Mouse (Mus musculus) splenic B cell, adult 2 months (primary cell): ENCODE data around the gene F8.
"Not testable (repeated sequence)": the region's sequence is repeated elsewhere in the genome, so short reads cannot be mapped to it uniquely, and the experiment has no call there.

Experiments used
- DNase-seq: peaks from one replicate; pipeline ENCODE4 v3.0.0-alpha.2; 2011; ENCODE audit warnings: low read depth, low spot score
- H3K27me3 ChIP-seq: 2 replicates; pipeline ENCODE4 v1.6.1; 2012; ENCODE audit warnings: mild to moderate bottlenecking, low read length, moderate library complexity, mixed read lengths; ENCODE audit not compliant: control insufficient read depth, poor library complexity, insufficient read depth, severe bottlenecking
- H3K36me3 ChIP-seq: 2 replicates; pipeline ENCODE4 v1.6.1; 2012; ENCODE audit warnings: mild to moderate bottlenecking, low read length, moderate library complexity, mixed read lengths; ENCODE audit not compliant: control insufficient read depth, poor library complexity, insufficient read depth, severe bottlenecking

F8 gene

GRCm38 (mm10) chrX:75382195-75382771 is at the start of gene F8, which contains the start of gene Fundc2:
F8 (minus strand) TSS chrX:75382615.
Fundc2 (plus strand) TSS chrX:75382399.
- Histone ChIP-seq H3K27me3 (no peaks in the 10 kb centered on the region), H3K36me3 (no peaks in the 10 kb centered on the region)
- DNase-seq, result peak; percentile 81

GRCm38 (mm10) chrX:75415936-75416785 is 33.7 kb upstream of the F8 start, which contains the start of the genes Cmc4, Mtcp1 and Brcc3:
Cmc4 (minus strand) TSS chrX:75416584.
Mtcp1 (minus strand) TSS chrX:75416588.
Brcc3 (plus strand) TSS chrX:75416628.
- peak; percentile 92 for DNase-seq
- no peaks in the 10 kb centered on the region for H3K36me3 ChIP-seq
- H3K27me3 ChIP-seq, result no peaks in the 10 kb centered on the region

GRCm38 (mm10) chrX:75409711-75410110 is 27.3 kb upstream of the F8 start:
- Histone ChIP-seq H3K36me3 (no peaks in the 10 kb centered on the region), H3K27me3 (no peaks in the 10 kb centered on the region)
- DNase-seq, result no peak

- DNase-seq, result no peak
- Histone ChIP-seq H3K27me3 (no peaks in the 10 kb centered on the region), H3K36me3 (no peaks in the 10 kb centered on the region)
Observed at GRCm38 (mm10) chrX:75403350-75403749, 20.9 kb upstream of the F8 start.

- no peak for DNase-seq
- no peaks in the 10 kb centered on the region for H3K36me3 ChIP-seq
- H3K27me3 ChIP-seq, result no peaks in the 10 kb centered on the region
Observed at GRCm38 (mm10) chrX:75402668-75403067, 20.3 kb upstream of the F8 start.

GRCm38 (mm10) chrX:75399471-75399870 is 17.1 kb upstream of the F8 start:
- no peaks in the 10 kb centered on the region for H3K27me3 ChIP-seq
- DNase-seq, result no peak
- H3K36me3 ChIP-seq, result no peaks in the 10 kb centered on the region

GRCm38 (mm10) chrX:75381699-75382098 is 716 bp downstream of the F8 start:
- DNase-seq, result peak; percentile 19
- H3K36me3 ChIP-seq, result no peaks in the 10 kb centered on the region
- no peaks in the 10 kb centered on the region for H3K27me3 ChIP-seq

- Histone ChIP-seq H3K36me3 (no peaks in the 10 kb centered on the region), H3K27me3 (no peaks in the 10 kb centered on the region)
- no peak for DNase-seq
Observed at GRCm38 (mm10) chrX:75381176-75381575, 1.2 kb downstream of the F8 start.

GRCm38 (mm10) chrX:75376815-75377214 is 5.6 kb downstream of the F8 start:
- Histone ChIP-seq H3K27me3 (no peaks in the 10 kb centered on the region), H3K36me3 (no peaks in the 10 kb centered on the region)
- peak; percentile 0 for DNase-seq

GRCm38 (mm10) chrX:75372666-75373425 is 9.6 kb downstream of the F8 start:
- Histone ChIP-seq H3K36me3 (no peaks in the 10 kb centered on the region), H3K27me3 (no peaks in the 10 kb centered on the region)
- DNase-seq, result no peak

- no peaks in the 10 kb centered on the region for H3K36me3 ChIP-seq
- no peaks in the 10 kb centered on the region for H3K27me3 ChIP-seq
- DNase-seq, result no peak
Observed at GRCm38 (mm10) chrX:75370197-75370596, 12.2 kb downstream of the F8 start.

GRCm38 (mm10) chrX:75323556-75323955 is 58.9 kb downstream of the F8 start:
- Histone ChIP-seq H3K36me3 (no peaks in the 10 kb centered on the region), H3K27me3 (no peaks in the 10 kb centered on the region)
- DNase-seq, result no peak

- H3K27me3 ChIP-seq, result no peaks in the 10 kb centered on the region
- H3K36me3 ChIP-seq, result no peaks in the 10 kb centered on the region
- peak; percentile 2 for DNase-seq
Observed at GRCm38 (mm10) chrX:75271676-75272075, 110.7 kb downstream of the F8 start.

GRCm38 (mm10) chrX:75233603-75234376 is 148.6 kb downstream of the F8 start:
- peak; percentile 2 for DNase-seq
- not testable (repeated sequence) for H3K27me3 ChIP-seq

More at GRCm38 (mm10) chrX:75233603-75234376, 148.6 kb downstream of the F8 start:
- H3K36me3 ChIP-seq, result not testable (repeated sequence)
